8 mouse cellular contexts compared by ENCODE assay signal in genomic region chr3:53525737-53526136, GRCm38 (mm10). TPM values are rescaled to one million over a fixed set of nuclear protein-coding genes. Genes with fewer than 3 reads are reported as not detected.
DNase-seq lines count a peak whose midpoint lies in the region; ATAC-seq lines count a peak whose summit lies in the region.

No protein-coding gene starts in this region.

- H3K9me3 ChIP-seq in hindbrain, embryonic 16.5 days (ENCODE audit: control insufficient read depth, low read length) = no peaks in the 10 kb centered on the region

- peak overlapping the region; percentile 80 for H3K4me2 ChIP-seq in hindbrain, embryonic 16.5 days (ENCODE audit: low read length)

- no peaks in the 10 kb centered on the region for H3K27me3 ChIP-seq in hindbrain, embryonic 16.5 days (replicated peaks; ENCODE audit: control insufficient read depth, insufficient read depth, low read length)

- peak; percentile 79 for ATAC-seq in hindbrain, embryonic 16.5 days

- no peaks in the 10 kb centered on the region for H3K4me1 ChIP-seq in hindbrain, embryonic 16.5 days (ENCODE audit: control insufficient read depth, insufficient read depth, low read depth, low read length)

- no peaks in the 10 kb centered on the region for H3K36me3 ChIP-seq in hindbrain, embryonic 16.5 days (ENCODE audit: control insufficient read depth, insufficient read depth, low read length)

- peak overlapping the region; percentile 60 for H3K9ac ChIP-seq in hindbrain, embryonic 16.5 days (ENCODE audit: low read depth, low read length)

- peak; percentile 31 for DNase-seq in WW6 (ENCODE audit: low read depth, low spot score)
- peak; percentile 76 to 89 for DNase-seq in cerebellum, postnatal 4 days (ENCODE audit: low spot score in 2 of 2)
- DNase-seq in gastrocnemius, adult 8-10 months (ENCODE audit: low spot score in 2 of 2) = peak; percentile 5 to 23
- DNase-seq in left cerebral cortex, adult 11 months (ENCODE audit: low spot score) = peak; percentile 78
- peak; percentile 57 for DNase-seq in lung, postnatal 25 days (ENCODE audit: low spot score)
- peak; percentile 90 to 91 for DNase-seq in right cerebral cortex, adult 2 months (ENCODE audit: low spot score in 2 of 2)
- DNase-seq in urinary bladder, postnatal 25 days (ENCODE audit: low spot score) = peak; percentile 64

- H3K27ac ChIP-seq in hindbrain, embryonic 16.5 days (ENCODE audit: low read depth, low read length) = no peak overlapping the region

- peak overlapping the region; percentile 45 for H3K4me3 ChIP-seq in hindbrain, embryonic 16.5 days (ENCODE audit: low read length)

- 11% methylated on average over 21 of the region's 21 CpGs for WGBS in hindbrain, embryonic 16.5 days

RNA-seq across cellular contexts. Expression of gene Stoml3, which starts 37.3 kb away (rescaled TPM):
- not detected for total RNA-seq in gastrocnemius, adult 8-10 months (2022)
- polyA plus RNA-seq in hindbrain, embryonic 16.5 days (2015; fragmentation: Nextera tagmentation; extraction: Ambion mirVana) = 0.09 TPM in 1 of 2 replicates, not detected in the other

Comparison
In these comparisons a context has a peak if more than half of its experiments do, and no peak if none do; other contexts are left out.
1. DNase-seq: peak in every context shown above with its lines; median percentile 90 in right cerebral cortex, adult 2 months; 82 in cerebellum, postnatal 4 days; 78 in left cerebral cortex, adult 11 months; 64 in urinary bladder, postnatal 25 days; 57 in lung, postnatal 25 days; 31 in WW6; 14 in gastrocnemius, adult 8-10 months.